Mouse (Mus musculus) ES-Bruce4 (cell line): ENCODE results near the gene Kcnc3.

Experiments
- CTCF ChIP-seq: IDR thresholded peaks from one replicate; pipeline ENCODE4 v1.8.1; 2011; ENCODE audit warnings: low read depth, low read length
- EP300 ChIP-seq: IDR thresholded peaks from 2 replicates; pipeline ENCODE4 v1.6.1; 2011; ENCODE audit warnings: low read depth, low read length; ENCODE audit not compliant: insufficient read depth
- POLR2A ChIP-seq: IDR thresholded peaks from one replicate; pipeline ENCODE4 v1.8.1; 2011; ENCODE audit warnings: low read length; ENCODE audit not compliant: insufficient read depth

DNA sequence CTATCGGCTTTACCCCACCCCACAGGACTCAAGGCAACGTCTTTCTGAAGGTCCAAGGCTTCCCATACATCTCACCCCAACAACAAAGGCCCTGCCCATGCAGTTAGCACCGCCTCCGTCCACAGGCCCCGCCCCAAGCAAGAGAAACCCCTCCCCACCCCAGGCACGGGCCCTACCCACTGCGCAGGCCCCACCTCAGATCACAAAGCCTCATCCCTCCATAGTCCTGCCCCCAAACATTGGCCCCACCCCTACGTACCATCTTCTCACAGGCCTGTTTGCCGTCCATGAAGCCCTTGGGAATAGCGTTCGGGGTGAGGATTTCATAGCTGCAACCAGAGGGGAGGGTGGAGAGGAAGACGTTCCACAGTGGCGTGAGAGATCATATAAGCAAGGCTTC, 42.2 kb downstream of the Kcnc3 start:
- TF ChIP-seq CTCF (no peak), POLR2A (no peak), EP300 (no peak)
